Mouse (Mus musculus) embryonic facial prominence, embryonic 14.5 days (tissue): Measurements from ENCODE around the gene C1qtnf6. TPM values are rescaled to one million over a fixed set of nuclear protein-coding genes. Genes with fewer than 3 reads are reported as not detected.

Experiments used
- ATAC-seq: fragments of 200-750 bp; cut with Nextera tagmentation; 2 replicates; pipeline ENCODE4 v1.8.0; 2017; ENCODE audit warnings: low read depth, moderate number of reproducible peaks, moderate TSS enrichment
- DNase-seq: peaks from one replicate; pipeline ENCODE4 v3.0.0-alpha.2; 2015; ENCODE audit warnings: low spot score
- H3K27ac ChIP-seq: fragments of 300-500 bp; sonication (generic); replicated peaks from 2 replicates; pipeline ENCODE4 v1.5.1; 2014; ENCODE audit warnings: low read depth, mild to moderate bottlenecking, low read length, moderate library complexity
- H3K27me3 ChIP-seq: fragments of 300-500 bp; sonication (generic); replicated peaks from 2 replicates; pipeline ENCODE4 v1.6.1; 2014; ENCODE audit warnings: low read length; ENCODE audit not compliant: control insufficient read depth, insufficient read depth
- H3K36me3 ChIP-seq: fragments of 300-500 bp; sonication (generic); 2 replicates; pipeline ENCODE4 v1.6.1; 2014; ENCODE audit warnings: low read length, mixed read lengths; ENCODE audit not compliant: control insufficient read depth, insufficient read depth
- H3K4me1 ChIP-seq: fragments of 300-500 bp; sonication (generic); 2 replicates; pipeline ENCODE4 v1.6.1; 2014; ENCODE audit warnings: antibody characterized with exemption, low read length; ENCODE audit not compliant: control insufficient read depth, insufficient read depth
- H3K4me2 ChIP-seq: fragments of 300-500 bp; sonication (generic); 2 replicates; pipeline ENCODE4 v1.6.1; 2014; ENCODE audit warnings: low read depth, mild to moderate bottlenecking, low read length, moderate library complexity, mixed read lengths
- H3K4me3 ChIP-seq: fragments of 300-500 bp; sonication (generic); 2 replicates; pipeline ENCODE4 v1.5.1; 2014; ENCODE audit warnings: low read depth, mild to moderate bottlenecking, low read length
- H3K9ac ChIP-seq: fragments of 300-500 bp; sonication (generic); 2 replicates; pipeline ENCODE4 v1.6.1; 2014; ENCODE audit warnings: low read depth, mild to moderate bottlenecking, low read length, moderate library complexity, mixed read lengths
- H3K9me3 ChIP-seq: fragments of 300-500 bp; sonication (generic); 2 replicates; pipeline ENCODE4 v1.6.1; 2016; ENCODE audit warnings: low read length; ENCODE audit not compliant: control insufficient read depth
- WGBS: fragments of 180-500 bp; shearing (Covaris S2); extraction: QIAGEN DNeasy Blood & Tissue Kit; methylation state at CpG from one replicate; pipeline ENCODE4 v1.1.7; 2014; 5-methylcytosine and 5-hydroxymethylcytosine counted together
- polyA plus RNA-seq: library from polyadenylated mRNA; unstranded; fragments of >200 nt; fragmentation: Nextera tagmentation; extraction: Ambion mirVana; gene quantifications from 2 replicates; pipeline ENCODE4 v1.2.1, GENCODE M21; 2014

C1qtnf6 gene
- polyA plus RNA-seq, 1 experiment from 2014 or later: 67.5 TPM

DNA sequence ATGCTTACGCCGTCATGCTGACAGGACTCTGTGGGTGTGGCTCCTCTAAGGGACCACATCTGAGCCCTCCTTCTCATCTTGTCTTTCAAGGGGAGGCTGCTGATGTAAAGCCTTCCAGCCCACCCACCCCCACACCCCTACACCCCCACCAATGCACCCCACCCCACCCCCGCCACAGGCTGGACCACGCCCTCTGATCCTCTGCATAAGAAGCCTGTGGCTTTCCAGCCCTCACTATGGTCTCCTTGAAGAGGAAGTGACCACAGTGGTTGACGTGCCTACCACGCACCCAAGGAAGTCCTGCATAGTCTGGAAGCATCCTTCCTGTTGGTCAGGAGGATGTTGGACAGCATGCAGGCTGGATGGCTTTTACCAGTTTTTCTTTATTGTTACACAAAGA, 15.5 kb downstream of the C1qtnf6 start:
- no peaks in the 10 kb centered on the region for H3K9me3 ChIP-seq

DNA sequence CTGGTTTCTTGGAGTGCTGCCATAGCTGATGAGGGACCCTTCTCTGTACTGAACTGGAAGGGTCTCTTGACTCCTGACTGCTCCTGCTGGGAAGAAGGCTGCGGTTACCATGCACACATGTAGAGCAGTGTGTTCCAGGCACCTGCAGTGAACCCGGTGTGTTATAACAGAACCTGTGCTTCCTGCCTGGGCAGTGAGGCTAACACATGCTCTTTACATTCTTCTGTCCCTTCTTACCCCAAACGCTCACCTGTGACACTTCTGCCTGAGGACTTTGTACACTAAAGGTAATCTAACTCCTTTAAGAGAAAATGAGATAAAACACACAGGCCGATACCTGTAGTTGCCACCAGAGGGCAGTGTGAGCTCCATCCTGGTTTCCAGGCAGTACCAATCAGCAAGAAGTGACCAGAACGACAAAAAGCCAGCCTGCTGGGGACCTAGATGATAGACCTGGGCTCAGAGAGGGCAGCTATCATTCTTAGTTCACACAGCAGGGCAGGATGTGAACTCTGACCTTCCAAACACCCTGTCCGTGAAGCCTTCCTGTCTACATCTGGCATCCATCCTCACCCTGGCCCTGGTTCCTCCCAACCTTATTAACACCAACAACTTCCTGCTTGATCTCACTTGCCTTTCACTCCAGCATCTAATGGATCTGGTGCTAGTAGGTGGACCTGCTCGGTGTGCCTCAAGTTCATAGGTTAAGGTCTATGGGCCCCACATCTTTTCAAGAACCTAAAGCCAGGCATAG, 16.6 kb downstream of the C1qtnf6 start:
- Histone ChIP-seq H3K27ac (peak overlapping the region; percentile 81), H3K4me2 (no peak overlapping the region), H3K4me3 (no peak overlapping the region), H3K9ac (no peak overlapping the region), H3K9me3 (no peaks in the 10 kb centered on the region), H3K36me3 (no peaks in the 10 kb centered on the region), H3K27me3 (no peaks in the 10 kb centered on the region), H3K4me1 (peaks cover 22% of the 10 kb centered on the region)
- ATAC-seq (peak; percentile 34), DNase-seq (peak; percentile 78)
- WGBS: 19% methylated on average over 7 of the region's 7 CpGs

More for the DNA sequence above, 15.5 kb downstream of the C1qtnf6 start:
- DNase-seq: no peak
- H3K4me2 ChIP-seq: no peak overlapping the region
- H3K9ac ChIP-seq: no peak overlapping the region
- WGBS: 43% methylated on average over 5 of the region's 6 CpGs
- no peak for ATAC-seq
- H3K36me3 ChIP-seq: no peaks in the 10 kb centered on the region
- no peak overlapping the region for H3K4me3 ChIP-seq
- peaks cover 16% of the 10 kb centered on the region for H3K4me1 ChIP-seq
- H3K27ac ChIP-seq: peak overlapping the region; percentile 81
- H3K27me3 ChIP-seq: no peaks in the 10 kb centered on the region

- Histone ChIP-seq H3K4me3 (no peak overlapping the region), H3K27me3 (no peaks in the 10 kb centered on the region), H3K4me2 (no peak overlapping the region), H3K9ac (no peak overlapping the region), H3K36me3 (no peaks in the 10 kb centered on the region), H3K27ac (no peak overlapping the region), H3K4me1 (peaks cover 22% of the 10 kb centered on the region), H3K9me3 (no peaks in the 10 kb centered on the region)
- ATAC-seq (no peak), DNase-seq (no peak)
- WGBS: 81% methylated on average over 14 of the region's 14 CpGs
These were observed 18.2 kb downstream of the C1qtnf6 start for GRCm38 (mm10) chr15:78513019-78513418.

DNA sequence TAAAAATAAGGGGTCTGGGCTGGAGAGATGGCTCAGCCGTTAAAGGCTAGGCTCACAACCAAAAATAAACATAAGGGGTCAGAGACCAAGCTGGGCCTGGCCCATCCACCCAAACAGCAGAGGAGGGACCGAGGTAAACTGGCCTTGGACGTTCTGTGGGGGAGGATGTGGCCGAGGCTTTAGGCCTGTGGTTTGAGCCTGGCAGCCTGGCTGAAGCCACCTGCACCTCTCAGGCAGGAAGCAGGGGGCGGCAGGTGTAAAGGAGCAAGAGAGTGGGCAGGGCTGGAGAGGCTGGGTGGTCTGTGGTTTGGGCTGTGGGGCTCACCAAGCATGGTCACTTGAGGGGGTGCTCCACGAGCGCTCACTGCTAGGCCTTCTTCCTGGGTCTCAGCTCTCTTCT, 19.3 kb downstream of the C1qtnf6 start:
- Histone ChIP-seq H3K27ac (no peak overlapping the region), H3K9ac (no peak overlapping the region), H3K36me3 (no peaks in the 10 kb centered on the region), H3K9me3 (no peaks in the 10 kb centered on the region), H3K4me1 (peaks cover 22% of the 10 kb centered on the region), H3K27me3 (no peaks in the 10 kb centered on the region), H3K4me2 (no peak overlapping the region), H3K4me3 (no peak overlapping the region)
- ATAC-seq (no peak), DNase-seq (no peak)
- WGBS: 73% methylated on average over 5 of the region's 7 CpGs

GRCm38 (mm10) chr15:78510736-78511135, 20.5 kb downstream of the C1qtnf6 start:
- DNase-seq (no peak), ATAC-seq (no peak)
- Histone ChIP-seq H3K4me3 (no peak overlapping the region), H3K27me3 (no peaks in the 10 kb centered on the region), H3K4me1 (peaks cover 15% of the 10 kb centered on the region), H3K36me3 (no peaks in the 10 kb centered on the region), H3K27ac (no peak overlapping the region), H3K9me3 (no peaks in the 10 kb centered on the region), H3K9ac (no peak overlapping the region), H3K4me2 (no peak overlapping the region)
- WGBS: 86% methylated on average over 6 of the region's 6 CpGs

DNA sequence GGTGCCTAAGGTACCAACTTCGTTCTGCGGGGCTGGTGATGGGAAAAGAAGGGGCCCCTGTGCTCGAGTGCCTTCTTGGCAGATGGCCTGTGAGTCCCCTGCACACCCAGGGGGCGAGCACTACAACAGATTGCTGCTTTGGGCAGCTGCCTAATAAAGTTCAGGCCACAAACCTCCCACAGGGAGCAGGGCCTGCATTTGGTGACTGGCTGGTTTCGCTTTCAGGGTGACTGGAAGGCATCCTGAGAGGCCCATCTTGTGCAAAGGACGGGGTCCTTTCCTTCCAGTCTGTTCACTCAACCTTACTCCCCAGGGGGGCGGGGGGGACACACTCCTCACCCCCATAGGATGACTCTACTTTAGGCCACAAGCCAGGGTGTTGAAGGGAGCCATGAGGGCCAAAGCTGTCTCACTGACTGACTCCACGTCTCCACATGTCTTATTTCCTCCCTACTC, 21.1 kb downstream of the C1qtnf6 start:
- Histone ChIP-seq H3K4me3 (no peak overlapping the region), H3K27ac (0 out of 2 replicates have a peak overlapping the region, but pooled peaks have one; percentile 6), H3K9ac (no peak overlapping the region), H3K36me3 (no peaks in the 10 kb centered on the region), H3K4me2 (no peak overlapping the region), H3K27me3 (no peaks in the 10 kb centered on the region), H3K4me1 (peaks cover 10% of the 10 kb centered on the region), H3K9me3 (no peaks in the 10 kb centered on the region)
- WGBS: 63% methylated on average over 6 of the region's 8 CpGs
- ATAC-seq (no peak), DNase-seq (no peak)

DNA sequence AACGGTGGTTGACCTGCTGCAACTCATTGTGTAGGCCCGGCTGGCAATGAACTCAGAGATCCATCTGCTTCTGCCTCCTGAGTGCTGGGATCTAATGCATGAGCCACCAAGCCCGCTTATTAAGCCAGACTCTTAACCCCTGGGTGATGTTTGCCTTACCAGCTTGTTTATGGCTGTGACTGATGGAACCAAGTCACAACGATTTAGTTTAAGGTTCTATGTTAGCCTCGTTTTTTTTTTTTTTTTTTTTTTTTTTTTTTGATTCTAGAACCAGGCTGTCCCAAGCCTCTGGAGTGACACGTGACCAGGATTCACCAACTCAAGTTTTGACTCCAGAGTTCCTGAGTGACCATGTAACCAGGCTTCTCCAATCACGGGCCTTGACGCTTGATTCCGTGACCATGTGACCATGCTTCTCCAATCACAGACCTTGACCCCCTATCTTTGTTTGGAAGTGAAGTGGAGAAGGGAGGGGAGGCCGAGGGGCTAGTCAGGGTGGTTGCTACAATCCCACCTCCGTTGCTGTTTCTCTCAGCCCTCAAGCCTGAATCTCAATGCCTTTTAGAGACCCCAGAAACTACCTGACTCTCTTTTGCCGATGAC, 21.8 kb downstream of the C1qtnf6 start:
- H3K4me2 ChIP-seq: no peak overlapping the region
- no peak overlapping the region for H3K4me3 ChIP-seq
- no peaks in the 10 kb centered on the region for H3K36me3 ChIP-seq
- 49% methylated on average over 12 of the region's 12 CpGs for WGBS
- H3K27me3 ChIP-seq: no peaks in the 10 kb centered on the region
- no peak overlapping the region for H3K9ac ChIP-seq
- DNase-seq: no peak
- H3K4me1 ChIP-seq: peaks cover 5% of the 10 kb centered on the region
- peak; percentile 35; the same call in 1 of the 2 replicates for ATAC-seq
- peaks cover 3% of the 10 kb centered on the region; the same call in 1 of the 2 replicates for H3K9me3 ChIP-seq
- no peak overlapping the region for H3K27ac ChIP-seq

- H3K9ac ChIP-seq: no peak overlapping the region
- DNase-seq (peak; percentile 43), ATAC-seq (no peak; the same call in 1 of the 2 replicates)
- peaks cover 5% of the 10 kb centered on the region for H3K4me1 ChIP-seq
- H3K9me3 ChIP-seq: peaks cover 6% of the 10 kb centered on the region; the same call in 1 of the 2 replicates
- H3K4me2 ChIP-seq: no peak overlapping the region
- no peaks in the 10 kb centered on the region for H3K27me3 ChIP-seq
- no peak overlapping the region for H3K27ac ChIP-seq
- 53% methylated on average over 7 of the region's 7 CpGs for WGBS
- no peak overlapping the region for H3K4me3 ChIP-seq
- no peaks in the 10 kb centered on the region for H3K36me3 ChIP-seq
These were observed 22.8 kb downstream of the C1qtnf6 start for GRCm38 (mm10) chr15:78508443-78508842.
